Mouse (Mus musculus): ENCODE measurements around the gene Bicra. TPM values are rescaled to one million over a fixed set of nuclear protein-coding genes. Genes with fewer than 3 reads are reported as not detected.

Bicra gene
- polyA plus RNA-seq, 1 experiment from 2014 or later, result 5.0 TPM

DNA sequence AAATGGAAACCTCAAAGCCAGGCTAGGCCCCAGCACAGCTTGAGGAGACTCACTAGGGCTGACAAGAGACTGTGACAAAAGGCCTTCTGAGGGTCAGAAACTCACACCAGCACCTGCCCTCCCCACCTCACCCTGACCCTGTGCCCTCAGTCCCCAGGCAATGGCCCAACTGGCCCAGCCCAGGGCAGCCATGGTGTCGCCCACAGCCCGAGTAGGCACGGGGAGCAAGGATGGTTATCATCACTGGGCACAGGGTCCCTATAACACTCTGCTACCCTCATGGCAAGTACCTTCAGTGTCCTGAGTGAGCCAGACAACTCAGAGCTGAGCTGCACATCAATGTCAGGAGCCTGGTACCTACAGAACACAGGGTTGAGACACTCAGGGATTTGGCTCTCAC, 109.1 kb downstream of the Bicra start:
- H3K4me2 ChIP-seq, result no peak overlapping the region
- H3K4me1 ChIP-seq, result no peaks in the 10 kb centered on the region; the same call in 1 of the 2 replicates
- ATAC-seq (ENCODE audit: extremely low read depth, insufficient number of reproducible peaks, low FRiP score, low TSS enrichment), result no peak
- no peak overlapping the region for H3K9ac ChIP-seq
- WGBS, result 93% methylated on average over 3 of the region's 3 CpGs
- no peak overlapping the region for H3K4me3 ChIP-seq
- H3K27ac ChIP-seq (replicated peaks), result no peak overlapping the region
- H3K36me3 ChIP-seq, result peaks cover 89% of the 10 kb centered on the region
- H3K27me3 ChIP-seq (replicated peaks), result no peaks in the 10 kb centered on the region
- H3K9me3 ChIP-seq, result no peaks in the 10 kb centered on the region

DNA sequence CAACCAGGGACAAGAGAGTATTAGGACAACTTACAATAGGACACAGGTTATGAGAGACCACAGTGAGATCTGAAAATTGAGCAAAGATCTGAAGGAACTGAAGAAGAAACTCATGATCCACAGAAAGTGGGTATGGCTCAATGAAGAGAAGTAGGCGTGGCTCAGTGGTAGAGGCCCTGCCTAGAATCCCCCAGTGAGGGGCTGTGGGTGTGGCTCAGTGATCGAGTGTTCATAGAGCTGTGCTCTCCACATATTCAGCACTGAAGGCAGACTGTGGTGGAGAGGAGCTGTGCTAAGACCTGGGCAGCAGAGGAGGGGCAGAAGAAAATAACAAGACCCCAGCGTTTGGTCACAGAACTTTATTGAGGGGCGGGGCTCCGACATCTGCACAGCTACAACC, 110.2 kb downstream of the Bicra start:
- H3K36me3 ChIP-seq, result peaks cover 78% of the 10 kb centered on the region
- no peak overlapping the region for H3K27ac ChIP-seq (replicated peaks)

DNA sequence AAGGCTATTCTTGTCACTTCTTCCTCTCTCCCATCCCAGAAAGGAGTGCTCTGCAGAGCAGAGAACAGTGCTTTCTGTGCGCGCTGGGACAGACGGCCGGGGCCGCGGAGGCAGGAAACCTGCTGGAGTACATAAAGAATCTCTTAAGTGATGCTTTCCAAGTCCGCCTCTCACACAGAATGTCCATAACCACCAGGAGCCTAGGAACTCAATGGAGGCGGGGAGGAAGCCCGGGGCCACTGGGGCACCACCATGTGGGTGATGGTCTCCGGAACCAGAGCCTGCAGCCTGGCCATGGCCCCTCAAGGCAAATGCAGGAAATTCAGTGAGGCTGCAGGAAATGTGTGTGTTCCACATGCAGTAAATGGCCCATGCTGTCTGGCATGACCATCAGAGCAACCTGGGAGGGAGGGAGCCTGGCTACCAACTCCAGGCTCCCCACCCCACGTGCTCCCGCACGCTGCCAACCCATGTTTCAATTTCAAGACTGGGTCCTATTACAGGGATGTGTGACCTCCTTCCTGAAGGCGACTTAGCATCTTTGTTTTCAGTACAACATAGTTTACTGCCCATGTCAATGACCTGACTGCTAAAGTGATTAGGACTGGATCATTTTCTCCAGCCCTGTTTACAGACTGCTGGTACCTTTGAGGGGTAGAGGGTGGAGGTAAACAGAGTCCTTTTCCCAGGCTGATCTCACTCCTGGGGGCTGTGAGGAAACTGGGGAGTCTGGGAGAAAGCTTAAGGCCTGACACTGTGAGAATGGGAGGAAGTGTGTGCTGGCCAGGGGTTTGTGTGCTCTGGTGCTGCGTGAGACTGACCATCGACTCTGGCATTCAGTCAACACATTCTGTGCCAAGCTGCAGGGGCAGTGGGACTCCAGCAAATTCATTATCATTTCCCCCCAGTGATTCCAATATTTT, 114.0 kb downstream of the Bicra start:
- peak overlapping the region; percentile 16; the same call in 1 of the 2 replicates for H3K4me2 ChIP-seq
- ATAC-seq (ENCODE audit: extremely low read depth, insufficient number of reproducible peaks, low FRiP score, low TSS enrichment), result peak; percentile 49; the same call in 1 of the 2 replicates
- WGBS, result 44% methylated on average over 16 of the region's 16 CpGs
- no peak overlapping the region for H3K4me3 ChIP-seq
- H3K9ac ChIP-seq, result no peak overlapping the region; the same call in 1 of the 2 replicates
- no peaks in the 10 kb centered on the region for H3K27me3 ChIP-seq (replicated peaks)
- peak overlapping the region; percentile 71 for H3K27ac ChIP-seq (replicated peaks)
- peaks cover 14% of the 10 kb centered on the region for H3K4me1 ChIP-seq
- H3K36me3 ChIP-seq, result peaks cover 40% of the 10 kb centered on the region
- H3K9me3 ChIP-seq, result no peaks in the 10 kb centered on the region

More for the DNA sequence above, 110.2 kb downstream of the Bicra start:
- no peaks in the 10 kb centered on the region for H3K27me3 ChIP-seq (replicated peaks)
- H3K4me1 ChIP-seq, result no peaks in the 10 kb centered on the region; the same call in 1 of the 2 replicates
- no peak for ATAC-seq (ENCODE audit: extremely low read depth, insufficient number of reproducible peaks, low FRiP score, low TSS enrichment)
- no peaks in the 10 kb centered on the region for H3K9me3 ChIP-seq
- no peak overlapping the region for H3K4me3 ChIP-seq
- H3K4me2 ChIP-seq, result no peak overlapping the region
- no peak overlapping the region for H3K9ac ChIP-seq
- 77% methylated on average over 5 of the region's 5 CpGs for WGBS

DNA sequence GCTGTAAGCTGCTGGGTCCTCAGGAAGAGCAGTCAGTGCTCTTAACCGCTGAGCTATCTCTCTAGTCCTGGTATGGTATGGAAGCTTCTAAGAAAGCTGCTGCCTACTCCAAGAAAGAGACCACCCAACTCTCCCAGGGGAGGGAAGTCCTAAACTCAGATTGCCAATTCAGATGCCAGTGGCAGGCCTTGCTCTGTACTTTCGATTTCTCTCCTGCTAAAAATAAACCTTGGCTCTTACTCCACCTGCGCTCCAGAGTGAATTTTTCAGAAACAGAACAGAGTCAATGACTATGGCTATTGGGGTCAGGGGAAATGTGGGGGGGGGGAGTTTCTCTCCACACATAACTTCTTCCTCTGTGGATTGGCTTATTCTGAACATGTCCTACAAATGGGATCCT, 116.1 kb downstream of the Bicra start:
- Histone ChIP-seq H3K4me1 (peaks cover 14% of the 10 kb centered on the region), H3K36me3 (peaks cover 19% of the 10 kb centered on the region), H3K9ac (no peak overlapping the region), H3K9me3 (no peaks in the 10 kb centered on the region), H3K4me3 (no peak overlapping the region), H3K27me3 (replicated peaks) (no peaks in the 10 kb centered on the region), H3K4me2 (peak overlapping the region; percentile 42), H3K27ac (replicated peaks) (peak overlapping the region; percentile 61)
- WGBS, result 48% methylated on average over 3 of the region's 3 CpGs
- no peak for ATAC-seq (ENCODE audit: extremely low read depth, insufficient number of reproducible peaks, low FRiP score, low TSS enrichment)

DNA sequence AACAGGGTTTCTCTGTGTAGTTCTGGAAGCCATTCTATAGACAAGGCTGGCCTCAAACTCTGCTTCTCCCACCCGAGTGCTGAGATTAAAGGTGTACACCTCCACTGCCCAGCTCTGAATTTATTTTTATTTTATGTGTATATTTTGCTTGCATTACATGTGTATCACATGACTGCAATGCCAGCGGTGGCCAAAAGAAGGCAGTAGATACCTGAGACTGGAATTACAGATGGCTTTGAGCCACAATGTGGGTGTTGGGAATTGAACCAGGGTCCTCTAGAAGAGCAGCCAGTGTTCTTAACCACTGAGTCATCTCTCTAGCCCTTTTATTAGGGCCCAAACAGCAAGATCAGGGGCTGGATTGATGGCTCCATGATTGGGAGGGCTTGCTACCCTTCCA, 117.2 kb downstream of the Bicra start:
- Histone ChIP-seq H3K27ac (replicated peaks) (no peak overlapping the region), H3K36me3 (peaks cover 8% of the 10 kb centered on the region), H3K4me2 (no peak overlapping the region), H3K9me3 (no peaks in the 10 kb centered on the region), H3K4me1 (peaks cover 14% of the 10 kb centered on the region), H3K9ac (no peak overlapping the region), H3K4me3 (no peak overlapping the region), H3K27me3 (replicated peaks) (no peaks in the 10 kb centered on the region)
- WGBS, result 51% methylated on average over 2 of the region's 2 CpGs
- no peak for ATAC-seq (ENCODE audit: extremely low read depth, insufficient number of reproducible peaks, low FRiP score, low TSS enrichment)

DNA sequence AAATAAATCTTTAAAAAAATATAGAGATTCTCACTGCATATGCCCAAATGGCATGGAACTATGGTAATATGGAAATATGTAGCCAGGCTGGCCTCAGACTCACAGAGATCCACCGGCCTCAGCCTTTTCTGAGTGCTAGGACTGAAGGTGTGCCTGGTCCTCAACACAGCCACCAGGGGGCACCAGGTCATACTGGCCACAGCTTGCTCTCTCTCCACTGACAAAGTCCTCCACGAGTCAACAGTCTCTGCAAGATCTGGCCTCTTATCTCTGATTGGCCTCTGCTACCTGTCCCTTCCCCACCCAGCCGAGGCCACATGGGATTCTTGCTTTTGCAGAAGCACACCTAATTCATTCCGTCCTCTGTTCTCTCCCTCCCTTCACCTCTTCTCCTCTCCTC, 117.8 kb downstream of the Bicra start:
- no peak overlapping the region for H3K9ac ChIP-seq
- H3K36me3 ChIP-seq, result peaks cover 2% of the 10 kb centered on the region; the same call in 1 of the 2 replicates
- H3K27me3 ChIP-seq (replicated peaks), result no peaks in the 10 kb centered on the region
- no peak for ATAC-seq (ENCODE audit: extremely low read depth, insufficient number of reproducible peaks, low FRiP score, low TSS enrichment)
- H3K4me2 ChIP-seq, result no peak overlapping the region
- peaks cover 14% of the 10 kb centered on the region for H3K4me1 ChIP-seq
- H3K27ac ChIP-seq (replicated peaks), result no peak overlapping the region
- no peaks in the 10 kb centered on the region for H3K9me3 ChIP-seq
- H3K4me3 ChIP-seq, result no peak overlapping the region
- WGBS, result 28% methylated on average over 4 of the region's 4 CpGs

DNA sequence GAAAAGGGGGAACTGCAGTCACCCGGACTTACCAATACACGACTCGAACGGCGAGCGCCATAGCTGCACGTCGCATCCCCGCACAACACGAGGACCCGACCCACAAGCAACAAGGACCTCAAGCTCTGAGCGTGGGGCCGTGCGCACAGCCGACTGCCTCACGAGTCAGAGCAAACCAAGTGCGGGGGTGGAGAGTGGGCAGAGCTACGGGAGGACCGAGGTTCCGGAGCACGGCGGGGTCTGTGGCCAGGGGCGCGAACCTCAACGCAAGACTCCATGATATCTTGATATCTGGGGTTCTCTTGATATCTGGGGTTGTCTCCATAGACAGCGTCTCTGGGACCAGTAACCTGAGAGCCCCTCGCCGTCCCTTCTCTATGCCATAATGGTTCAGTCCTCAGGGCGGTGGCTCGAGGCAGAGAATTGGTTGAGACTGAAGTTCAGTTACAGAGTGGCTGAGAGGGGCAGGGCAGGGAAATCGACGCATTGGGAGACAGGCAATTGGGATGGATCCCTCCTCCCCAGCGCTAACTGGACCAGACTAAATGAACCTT, 125.4 kb downstream of the Bicra start, which contains the start of gene Selenow:
Selenow (minus strand) TSS at position 183 of the 554 bp plus-strand sequence.
- peak; percentile 92 for ATAC-seq (ENCODE audit: extremely low read depth, insufficient number of reproducible peaks, low FRiP score, low TSS enrichment)
- H3K27me3 ChIP-seq (replicated peaks), result 0 out of 2 replicates have a peak, but pooled peaks cover 6% of the 10 kb centered on the region

DNA sequence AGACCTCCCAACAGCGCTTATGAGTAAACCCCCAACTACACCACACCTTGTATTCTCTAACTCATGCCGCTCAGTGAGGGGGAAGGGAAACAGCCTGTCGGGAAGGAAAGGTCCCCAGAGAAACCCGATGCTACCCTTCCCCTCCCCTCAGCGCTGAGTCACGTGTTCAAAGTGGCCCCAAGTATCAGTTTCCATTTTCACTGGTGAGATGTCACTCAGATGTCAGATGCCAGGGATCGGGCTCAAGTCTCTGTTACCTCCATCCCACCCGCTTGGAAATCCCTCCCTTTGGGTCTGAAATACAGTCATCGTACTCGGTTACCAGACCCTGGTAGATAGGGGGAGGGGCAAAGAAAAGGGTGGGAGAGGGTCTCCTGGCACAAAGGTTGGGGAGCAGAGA, 125.9 kb downstream of the Bicra start:
- 0% methylated on average over 10 of the region's 10 CpGs for WGBS
- Histone ChIP-seq H3K9ac (peak overlapping the region; percentile 93), H3K4me1 (peaks cover 25% of the 10 kb centered on the region), H3K36me3 (peaks cover 36% of the 10 kb centered on the region), H3K4me2 (peak overlapping the region; percentile 79), H3K9me3 (no peaks in the 10 kb centered on the region), H3K27me3 (replicated peaks) (0 out of 2 replicates have a peak, but pooled peaks cover 6% of the 10 kb centered on the region), H3K27ac (replicated peaks) (peak overlapping the region; percentile 81), H3K4me3 (peak overlapping the region; percentile 86)
- peak; percentile 30 for ATAC-seq (ENCODE audit: extremely low read depth, insufficient number of reproducible peaks, low FRiP score, low TSS enrichment)

More for the DNA sequence above, 125.4 kb downstream of the Bicra start, which contains the start of gene Selenow:
- H3K27ac ChIP-seq (replicated peaks), result peak within 1 kb of the TSS; percentile 81
- H3K9me3 ChIP-seq, result no peaks in the 10 kb centered on the region
- H3K9ac ChIP-seq, result peak within 1 kb of the TSS; percentile 93
- H3K4me1 ChIP-seq, result peaks cover 25% of the 10 kb centered on the region
- H3K4me2 ChIP-seq, result peak within 1 kb of the TSS; percentile 79
- under 1% methylated on average over 33 of the region's 33 CpGs for WGBS
- H3K4me3 ChIP-seq, result peak within 1 kb of the TSS; percentile 86
- peaks cover 31% of the 10 kb centered on the region for H3K36me3 ChIP-seq

Other genes starting within 250 kb of the Bicra start
- gene Obox6, start 208.2 kb downstream of the Bicra start, polyA plus RNA-seq (2015; fragmentation: Nextera tagmentation; extraction: Ambion mirVana), result not detected in 2 replicates
- gene Crx, start 168.0 kb downstream of the Bicra start, polyA plus RNA-seq (2015; fragmentation: Nextera tagmentation; extraction: Ambion mirVana), result not detected in 2 replicates
- not detected in 2 replicates for gene Crxos, start 165.3 kb downstream of the Bicra start, polyA plus RNA-seq (2015; fragmentation: Nextera tagmentation; extraction: Ambion mirVana)
- gene Selenow, start 125.5 kb downstream of the Bicra start, polyA plus RNA-seq (2015; fragmentation: Nextera tagmentation; extraction: Ambion mirVana), result 667 and 720 TPM in 2 replicates
- 107 and 116 TPM in 2 replicates for gene Nop53, start 101.8 kb downstream of the Bicra start, polyA plus RNA-seq (2015; fragmentation: Nextera tagmentation; extraction: Ambion mirVana)
- gene Ehd2, start 80.4 kb downstream of the Bicra start, polyA plus RNA-seq (2015; fragmentation: Nextera tagmentation; extraction: Ambion mirVana), result 37.4 and 40.2 TPM in 2 replicates
- gene Zfp541, start 13.9 kb upstream of the Bicra start, polyA plus RNA-seq (2015; fragmentation: Nextera tagmentation; extraction: Ambion mirVana), result 0.05 TPM in 1 of 2 replicates, not detected in the other
- gene Napa, start 50.5 kb upstream of the Bicra start, polyA plus RNA-seq (2015; fragmentation: Nextera tagmentation; extraction: Ambion mirVana), result 150 and 157 TPM in 2 replicates
- gene Kptn, start 72.0 kb upstream of the Bicra start, polyA plus RNA-seq (2015; fragmentation: Nextera tagmentation; extraction: Ambion mirVana), result 31.8 and 35.0 TPM in 2 replicates
- gene Slc8a2, start 81.9 kb upstream of the Bicra start, polyA plus RNA-seq (2015; fragmentation: Nextera tagmentation; extraction: Ambion mirVana), result 0.05 and 0.20 TPM in 2 replicates
- 17.1 and 19.4 TPM in 2 replicates for gene Meis3, start 127.2 kb upstream of the Bicra start, polyA plus RNA-seq (2015; fragmentation: Nextera tagmentation; extraction: Ambion mirVana)
- 10.5 and 11.0 TPM in 2 replicates for gene Dhx34, start 174.1 kb upstream of the Bicra start, polyA plus RNA-seq (2015; fragmentation: Nextera tagmentation; extraction: Ambion mirVana)
- gene C5ar2, start 196.2 kb upstream of the Bicra start, polyA plus RNA-seq (2015; fragmentation: Nextera tagmentation; extraction: Ambion mirVana), result 0.76 and 0.78 TPM in 2 replicates
- 1.5 and 2.2 TPM in 2 replicates for gene C5ar1, start 211.6 kb upstream of the Bicra start, polyA plus RNA-seq (2015; fragmentation: Nextera tagmentation; extraction: Ambion mirVana)
- gene Inafm1, start 225.7 kb upstream of the Bicra start, polyA plus RNA-seq (2015; fragmentation: Nextera tagmentation; extraction: Ambion mirVana), result 10.7 TPM in 2 replicates
- gene Ccdc9, start 238.9 kb upstream of the Bicra start, polyA plus RNA-seq (2015; fragmentation: Nextera tagmentation; extraction: Ambion mirVana), result 14.3 and 16.5 TPM in 2 replicates

Data from heart, embryonic 13.5 days (tissue).